Mouse (Mus musculus): Measurements from ENCODE around the gene Wwox. TPM values are rescaled to one million over a fixed set of nuclear protein-coding genes. Genes with fewer than 3 reads are reported as not detected.
"Not testable (repeated sequence)": the region's sequence is repeated elsewhere in the genome, so short reads cannot be mapped to it uniquely, and the experiment has no call there.

The Wwox gene
- total RNA-seq, 1 experiment, result 12.5 TPM

- in situ Hi-C loops (cut with MboI; ENCODE audit: low sequenced_read_pairs in 2 of 2, unreplicated experiment in 2 of 2), result no loop called here
- Histone ChIP-seq H3K9ac (ENCODE audit: insufficient read depth, low read depth, low read length, poor library complexity, severe bottlenecking) (no peak overlapping the region), H3K4me1 (ENCODE audit: control insufficient read depth in 2 of 2, insufficient read depth in 2 of 2, low read length in 2 of 2, poor library complexity in 1 of 2) (peaks cover 0 to 3% of the 10 kb centered on the region in 2 experiments; a peak in 1 of 4 replicates), H3K4me3 (ENCODE audit: insufficient read depth in 1 of 2, low read depth in 1 of 2, low read length in 2 of 2, poor library complexity in 1 of 2, severe bottlenecking in 1 of 2) (no peak overlapping the region), H3K36me3 (ENCODE audit: control insufficient read depth, insufficient read depth, low read length, poor library complexity, severe bottlenecking) (no peaks in the 10 kb centered on the region), H3K9me3 (ENCODE audit: control insufficient read depth, insufficient read depth, low read depth, low read length) (no peaks in the 10 kb centered on the region), H3K27ac (ENCODE audit: insufficient read depth, low read depth, low read length, poor library complexity, severe bottlenecking) (no peak overlapping the region)
- TF ChIP-seq CHD2 (IDR thresholded peaks at IDR 0.05; ENCODE audit: low read depth, low read length), result no peak
- TF ChIP-seq HCFC1 (IDR thresholded peaks at IDR 0.05; ENCODE audit: borderline replicate concordance, insufficient read depth, low read length), result no peak
- TF ChIP-seq ZC3H11A (IDR thresholded peaks at IDR 0.05; ENCODE audit: borderline replicate concordance, low read depth, low read length), result no peak
- no peak for TF ChIP-seq ZNF384 (IDR thresholded peaks at IDR 0.05; ENCODE audit: low read depth, low read length)
- no peak for TF ChIP-seq MAFK (IDR thresholded peaks at IDR 0.05; ENCODE audit: insufficient read depth, low read depth, low read length)
- no peak for DNase-seq (ENCODE audit: low read depth, low spot score)
Measured at GRCm38 (mm10) chr8:114816949-114817348, 377.5 kb downstream of the Wwox start.

GRCm38 (mm10) chr8:114821543-114821942 lies 382.1 kb downstream of the Wwox start:
- Histone ChIP-seq H3K4me1 (ENCODE audit: control insufficient read depth in 2 of 2, insufficient read depth in 2 of 2, low read length in 2 of 2, poor library complexity in 1 of 2) (peaks cover 0 to 3% of the 10 kb centered on the region in 2 experiments; a peak in 1 of 4 replicates), H3K36me3 (ENCODE audit: control insufficient read depth, insufficient read depth, low read length, poor library complexity, severe bottlenecking) (no peaks in the 10 kb centered on the region), H3K27ac (ENCODE audit: insufficient read depth, low read depth, low read length, poor library complexity, severe bottlenecking) (no peak overlapping the region), H3K9me3 (ENCODE audit: control insufficient read depth, insufficient read depth, low read depth, low read length) (no peaks in the 10 kb centered on the region), H3K9ac (ENCODE audit: insufficient read depth, low read depth, low read length, poor library complexity, severe bottlenecking) (no peak overlapping the region), H3K4me3 (ENCODE audit: insufficient read depth in 1 of 2, low read depth in 1 of 2, low read length in 2 of 2, poor library complexity in 1 of 2, severe bottlenecking in 1 of 2) (no peak overlapping the region)
- no peak for DNase-seq (ENCODE audit: low read depth, low spot score)
- in situ Hi-C loops (cut with MboI; ENCODE audit: low sequenced_read_pairs in 2 of 2, unreplicated experiment in 2 of 2), result no loop called here
- TF ChIP-seq HCFC1 (IDR thresholded peaks at IDR 0.05; ENCODE audit: borderline replicate concordance, insufficient read depth, low read length) (no peak), ZC3H11A (IDR thresholded peaks at IDR 0.05; ENCODE audit: borderline replicate concordance, low read depth, low read length) (no peak), CHD2 (IDR thresholded peaks at IDR 0.05; ENCODE audit: low read depth, low read length) (no peak), MAFK (IDR thresholded peaks at IDR 0.05; ENCODE audit: insufficient read depth, low read depth, low read length) (no peak), ZNF384 (IDR thresholded peaks at IDR 0.05; ENCODE audit: low read depth, low read length) (no peak)

- no peak for TF ChIP-seq MAFK (IDR thresholded peaks at IDR 0.05; ENCODE audit: insufficient read depth, low read depth, low read length)
- no peak for TF ChIP-seq ZNF384 (IDR thresholded peaks at IDR 0.05; ENCODE audit: low read depth, low read length)
- Histone ChIP-seq H3K9ac (ENCODE audit: insufficient read depth, low read depth, low read length, poor library complexity, severe bottlenecking) (no peak overlapping the region), H3K4me3 (ENCODE audit: insufficient read depth in 1 of 2, low read depth in 1 of 2, low read length in 2 of 2, poor library complexity in 1 of 2, severe bottlenecking in 1 of 2) (no peak overlapping the region), H3K9me3 (ENCODE audit: control insufficient read depth, insufficient read depth, low read depth, low read length) (no peaks in the 10 kb centered on the region), H3K36me3 (ENCODE audit: control insufficient read depth, insufficient read depth, low read length, poor library complexity, severe bottlenecking) (no peaks in the 10 kb centered on the region), H3K27ac (ENCODE audit: insufficient read depth, low read depth, low read length, poor library complexity, severe bottlenecking) (no peak overlapping the region), H3K4me1 (ENCODE audit: control insufficient read depth in 2 of 2, insufficient read depth in 2 of 2, low read length in 2 of 2, poor library complexity in 1 of 2) (no peaks in the 10 kb centered on the region)
- no peak for DNase-seq (ENCODE audit: low read depth, low spot score)
- in situ Hi-C loops (cut with MboI; ENCODE audit: low sequenced_read_pairs in 2 of 2, unreplicated experiment in 2 of 2), result no loop called here
Measured at GRCm38 (mm10) chr8:114825460-114825859, 386.0 kb downstream of the Wwox start.

GRCm38 (mm10) chr8:114826991-114827390 lies 387.5 kb downstream of the Wwox start:
- Histone ChIP-seq H3K9me3 (ENCODE audit: control insufficient read depth, insufficient read depth, low read depth, low read length) (no peaks in the 10 kb centered on the region), H3K27ac (ENCODE audit: insufficient read depth, low read depth, low read length, poor library complexity, severe bottlenecking) (no peak overlapping the region), H3K4me3 (ENCODE audit: insufficient read depth in 1 of 2, low read depth in 1 of 2, low read length in 2 of 2, poor library complexity in 1 of 2, severe bottlenecking in 1 of 2) (no peak overlapping the region), H3K4me1 (ENCODE audit: control insufficient read depth in 2 of 2, insufficient read depth in 2 of 2, low read length in 2 of 2, poor library complexity in 1 of 2) (no peaks in the 10 kb centered on the region), H3K9ac (ENCODE audit: insufficient read depth, low read depth, low read length, poor library complexity, severe bottlenecking) (no peak overlapping the region), H3K36me3 (ENCODE audit: control insufficient read depth, insufficient read depth, low read length, poor library complexity, severe bottlenecking) (no peaks in the 10 kb centered on the region)
- DNase-seq (ENCODE audit: low read depth, low spot score), result no peak
- TF ChIP-seq ZC3H11A (IDR thresholded peaks at IDR 0.05; ENCODE audit: borderline replicate concordance, low read depth, low read length), result no peak
- TF ChIP-seq ZNF384 (IDR thresholded peaks at IDR 0.05; ENCODE audit: low read depth, low read length), result no peak
- TF ChIP-seq CHD2 (IDR thresholded peaks at IDR 0.05; ENCODE audit: low read depth, low read length), result no peak
- no peak for TF ChIP-seq HCFC1 (IDR thresholded peaks at IDR 0.05; ENCODE audit: borderline replicate concordance, insufficient read depth, low read length)
- in situ Hi-C loops (cut with MboI; ENCODE audit: low sequenced_read_pairs in 2 of 2, unreplicated experiment in 2 of 2), result no loop called here

GRCm38 (mm10) chr8:114827810-114828209 lies 388.4 kb downstream of the Wwox start:
- H3K4me3 ChIP-seq (ENCODE audit: insufficient read depth in 1 of 2, low read depth in 1 of 2, low read length in 2 of 2, poor library complexity in 1 of 2, severe bottlenecking in 1 of 2); H3K27ac ChIP-seq (ENCODE audit: insufficient read depth, low read depth, low read length, poor library complexity, severe bottlenecking); in situ Hi-C loops (cut with MboI; ENCODE audit: low sequenced_read_pairs in 2 of 2, unreplicated experiment in 2 of 2); H3K9me3 ChIP-seq (ENCODE audit: control insufficient read depth, insufficient read depth, low read depth, low read length); DNase-seq (ENCODE audit: low read depth, low spot score); H3K4me1 ChIP-seq (ENCODE audit: control insufficient read depth in 2 of 2, insufficient read depth in 2 of 2, low read length in 2 of 2, poor library complexity in 1 of 2); H3K36me3 ChIP-seq (ENCODE audit: control insufficient read depth, insufficient read depth, low read length, poor library complexity, severe bottlenecking); H3K9ac ChIP-seq (ENCODE audit: insufficient read depth, low read depth, low read length, poor library complexity, severe bottlenecking): not testable (repeated sequence)

Data from ES-E14 (cell line).